Mouse (Mus musculus) hindbrain, embryonic 14.5 days (tissue): ENCODE results near the gene Clca4a. TPM values are rescaled to one million over a fixed set of nuclear protein-coding genes. Genes with fewer than 3 reads are reported as not detected.

ENCODE experiments used
- ATAC-seq: fragments of 200-750 bp; cut with Nextera tagmentation; 2 replicates; pipeline ENCODE4 v1.8.0; 2017; ENCODE audit warnings: moderate number of reproducible peaks, mild to moderate bottlenecking, moderate TSS enrichment, moderate library complexity; ENCODE audit not compliant: low FRiP score
- DNase-seq: peaks from one replicate; pipeline ENCODE4 v3.0.0-alpha.2; 2015; ENCODE audit warnings: low spot score
- H3K27ac ChIP-seq: fragments of 300-500 bp; sonication (generic); 2 replicates; pipeline ENCODE4 v1.5.1; 2014; ENCODE audit warnings: mild to moderate bottlenecking, moderate library complexity
- H3K27me3 ChIP-seq: fragments of 300-500 bp; sonication (generic); 2 replicates; pipeline ENCODE4 v1.6.1; 2014; ENCODE audit warnings: mild to moderate bottlenecking, low read length, mixed read lengths; ENCODE audit not compliant: control insufficient read depth, insufficient read depth
- H3K36me3 ChIP-seq: fragments of 300-500 bp; sonication (generic); replicated peaks from 2 replicates; pipeline ENCODE4 v1.6.1; 2014; ENCODE audit not compliant: control insufficient read depth, insufficient read depth
- H3K4me1 ChIP-seq: fragments of 300-500 bp; sonication (generic); replicated peaks from 2 replicates; pipeline ENCODE4 v1.6.1; 2014; ENCODE audit warnings: antibody characterized with exemption, low read length, mixed read lengths; ENCODE audit not compliant: control insufficient read depth, insufficient read depth
- H3K4me2 ChIP-seq: fragments of 300-500 bp; sonication (generic); replicated peaks from 2 replicates; pipeline ENCODE4 v1.6.1; 2014; ENCODE audit warnings: mild to moderate bottlenecking, moderate library complexity
- H3K4me3 ChIP-seq: fragments of 300-500 bp; sonication (generic); replicated peaks from 2 replicates; pipeline ENCODE4 v1.5.1; 2014; ENCODE audit warnings: mild to moderate bottlenecking, low read length
- H3K9ac ChIP-seq: fragments of 300-500 bp; sonication (generic); 2 replicates; pipeline ENCODE4 v1.6.1; 2014
- H3K9me3 ChIP-seq: fragments of 300-500 bp; sonication (generic); 2 replicates; pipeline ENCODE4 v1.6.1; 2016; ENCODE audit warnings: low read length; ENCODE audit not compliant: control insufficient read depth
- WGBS: fragments of 180-500 bp; shearing (Covaris S2); extraction: QIAGEN DNeasy Blood & Tissue Kit; methylation state at CpG from one replicate; pipeline ENCODE4 v1.1.7; 2014; 5-methylcytosine and 5-hydroxymethylcytosine counted together
- polyA plus RNA-seq: library from polyadenylated mRNA; unstranded; fragments of >200 nt; fragmentation: Nextera tagmentation; extraction: Ambion mirVana; gene quantifications from 2 replicates; pipeline ENCODE4 v1.2.1, GENCODE M21; 2014

The Clca4a gene
- polyA plus RNA-seq, result not detected in 2 replicates

GRCm38 (mm10) chr3:144974945-144975344 is at the start of gene Clca4a:
Clca4a (minus strand) TSS chr3:144975045.
- no peak within 1 kb of the TSS for H3K4me3 ChIP-seq
- H3K4me1 ChIP-seq, result no peaks in the 10 kb centered on the region
- no peak within 1 kb of the TSS for H3K4me2 ChIP-seq
- no peak within 1 kb of the TSS for H3K9ac ChIP-seq
- no peaks in the 10 kb centered on the region for H3K9me3 ChIP-seq
- H3K36me3 ChIP-seq, result no peaks in the 10 kb centered on the region
- no peak for ATAC-seq
- H3K27ac ChIP-seq, result no peak within 1 kb of the TSS
- no peaks in the 10 kb centered on the region for H3K27me3 ChIP-seq
- DNase-seq, result no peak

GRCm38 (mm10) chr3:145017807-145018206 is 43.0 kb upstream of the Clca4a start:
- Histone ChIP-seq H3K4me2 (no peak overlapping the region), H3K4me1 (no peaks in the 10 kb centered on the region), H3K9ac (no peak overlapping the region), H3K27me3 (no peaks in the 10 kb centered on the region), H3K36me3 (no peaks in the 10 kb centered on the region), H3K4me3 (no peak overlapping the region), H3K27ac (no peak overlapping the region), H3K9me3 (no peaks in the 10 kb centered on the region)
- WGBS, result 66% methylated on average over 3 of the region's 3 CpGs
- DNase-seq (no peak), ATAC-seq (no peak)

GRCm38 (mm10) chr3:145004422-145004821 is 29.6 kb upstream of the Clca4a start:
- no peaks in the 10 kb centered on the region for H3K9me3 ChIP-seq
- H3K4me2 ChIP-seq, result no peak overlapping the region
- H3K36me3 ChIP-seq, result no peaks in the 10 kb centered on the region
- no peak overlapping the region for H3K4me3 ChIP-seq
- DNase-seq (no peak), ATAC-seq (no peak)
- no peak overlapping the region for H3K27ac ChIP-seq
- no peaks in the 10 kb centered on the region for H3K4me1 ChIP-seq
- 34% methylated on average over 5 of the region's 5 CpGs for WGBS
- H3K9ac ChIP-seq, result no peak overlapping the region
- H3K27me3 ChIP-seq, result no peaks in the 10 kb centered on the region

GRCm38 (mm10) chr3:145000912-145001311 is 26.1 kb upstream of the Clca4a start:
- WGBS, result 73% methylated on average over 1 of the region's 1 CpGs
- no peak for ATAC-seq
- Histone ChIP-seq H3K4me1 (no peaks in the 10 kb centered on the region), H3K9me3 (no peaks in the 10 kb centered on the region), H3K4me3 (no peak overlapping the region), H3K4me2 (no peak overlapping the region), H3K27ac (no peak overlapping the region), H3K27me3 (no peaks in the 10 kb centered on the region), H3K36me3 (no peaks in the 10 kb centered on the region), H3K9ac (no peak overlapping the region)
- DNase-seq, result no peak

GRCm38 (mm10) chr3:144993055-144993454 is 18.2 kb upstream of the Clca4a start:
- Histone ChIP-seq H3K36me3 (no peaks in the 10 kb centered on the region), H3K4me2 (no peak overlapping the region), H3K9me3 (no peaks in the 10 kb centered on the region), H3K4me1 (no peaks in the 10 kb centered on the region), H3K9ac (no peak overlapping the region), H3K4me3 (no peak overlapping the region), H3K27me3 (no peaks in the 10 kb centered on the region), H3K27ac (no peak overlapping the region)
- no peak for DNase-seq
- no peak for ATAC-seq
- WGBS, result 89% methylated on average over 5 of the region's 5 CpGs

- H3K9me3 ChIP-seq, result no peaks in the 10 kb centered on the region
- no peak overlapping the region for H3K27ac ChIP-seq
- no peaks in the 10 kb centered on the region for H3K4me1 ChIP-seq
- no peaks in the 10 kb centered on the region for H3K36me3 ChIP-seq
- H3K4me2 ChIP-seq, result no peak overlapping the region
- ATAC-seq, result no peak
- H3K4me3 ChIP-seq, result no peak overlapping the region
- no peak for DNase-seq
- no peak overlapping the region for H3K9ac ChIP-seq
- no peaks in the 10 kb centered on the region for H3K27me3 ChIP-seq
Observed at GRCm38 (mm10) chr3:144992618-144993017, 17.8 kb upstream of the Clca4a start.

GRCm38 (mm10) chr3:144985890-144986289 is 11.0 kb upstream of the Clca4a start:
- no peak overlapping the region for H3K4me3 ChIP-seq
- DNase-seq (no peak), ATAC-seq (no peak)
- no peak overlapping the region for H3K27ac ChIP-seq
- H3K27me3 ChIP-seq, result no peaks in the 10 kb centered on the region
- H3K9me3 ChIP-seq, result no peaks in the 10 kb centered on the region
- 84% methylated on average over 5 of the region's 5 CpGs for WGBS
- no peak overlapping the region for H3K9ac ChIP-seq
- H3K4me1 ChIP-seq, result no peaks in the 10 kb centered on the region
- no peak overlapping the region for H3K4me2 ChIP-seq
- no peaks in the 10 kb centered on the region for H3K36me3 ChIP-seq

- Histone ChIP-seq H3K9ac (no peak overlapping the region), H3K9me3 (no peaks in the 10 kb centered on the region), H3K4me2 (no peak overlapping the region), H3K36me3 (no peaks in the 10 kb centered on the region), H3K4me3 (no peak overlapping the region), H3K4me1 (no peaks in the 10 kb centered on the region), H3K27ac (no peak overlapping the region), H3K27me3 (no peaks in the 10 kb centered on the region)
- ATAC-seq (no peak), DNase-seq (no peak)
- WGBS, result 90% methylated on average over 6 of the region's 6 CpGs
Observed at GRCm38 (mm10) chr3:144980551-144980950, 5.7 kb upstream of the Clca4a start.

GRCm38 (mm10) chr3:144977631-144978030 is 2.8 kb upstream of the Clca4a start:
- 13% methylated on average over 4 of the region's 4 CpGs for WGBS
- no peaks in the 10 kb centered on the region for H3K9me3 ChIP-seq
- H3K27me3 ChIP-seq, result no peaks in the 10 kb centered on the region
- H3K27ac ChIP-seq, result no peak overlapping the region
- DNase-seq (no peak), ATAC-seq (no peak)
- H3K36me3 ChIP-seq, result no peaks in the 10 kb centered on the region
- no peak overlapping the region for H3K4me2 ChIP-seq
- H3K9ac ChIP-seq, result no peak overlapping the region
- no peaks in the 10 kb centered on the region for H3K4me1 ChIP-seq
- no peak overlapping the region for H3K4me3 ChIP-seq

GRCm38 (mm10) chr3:144976091-144976490 is 1.2 kb upstream of the Clca4a start:
- H3K27ac ChIP-seq, result no peak overlapping the region
- no peak for DNase-seq
- H3K4me3 ChIP-seq, result no peak overlapping the region
- no peaks in the 10 kb centered on the region for H3K27me3 ChIP-seq
- no peaks in the 10 kb centered on the region for H3K36me3 ChIP-seq
- no peak for ATAC-seq
- H3K9ac ChIP-seq, result no peak overlapping the region
- 62% methylated on average over 1 of the region's 1 CpGs for WGBS
- H3K4me2 ChIP-seq, result no peak overlapping the region
- no peaks in the 10 kb centered on the region for H3K9me3 ChIP-seq
- H3K4me1 ChIP-seq, result no peaks in the 10 kb centered on the region
